Mouse (Mus musculus) spleen, adult 2 months (tissue): Measurements from ENCODE around the gene Yod1. TPM values are rescaled to one million over a fixed set of nuclear protein-coding genes. Genes with fewer than 3 reads are reported as not detected.

Experiments used
- DNase-seq, 2 experiments: peaks; one replicate each; pipeline versions ENCODE4 v3.0.0 to v3.0.0-alpha.2; 2012 to 2021; ENCODE audit warnings: low spot score in 2 of 2, low read depth in 1 of 2
- H3K27ac ChIP-seq: fragments of 200-500 bp; 2 replicates; pipeline ENCODE4 v1.5.1; 2012; ENCODE audit warnings: low read length, inconsistent platforms; ENCODE audit not compliant: insufficient read depth
- H3K27me3 ChIP-seq: fragments of 200-500 bp; 2 replicates; pipeline ENCODE4 v1.6.1; 2012; ENCODE audit warnings: mild to moderate bottlenecking, moderate library complexity, low read length, inconsistent platforms; ENCODE audit not compliant: control insufficient read depth, insufficient read depth
- H3K36me3 ChIP-seq: fragments of 200-500 bp; 2 replicates; pipeline ENCODE4 v1.6.1; 2012; ENCODE audit warnings: mild to moderate bottlenecking, low read length, inconsistent platforms; ENCODE audit not compliant: control insufficient read depth, insufficient read depth
- H3K4me1 ChIP-seq: fragments of 200-500 bp; 2 replicates; pipeline ENCODE4 v1.6.1; 2011; ENCODE audit warnings: inconsistent platforms; ENCODE audit not compliant: control insufficient read depth, insufficient read depth, insufficient read length
- H3K4me3 ChIP-seq: fragments of 200-500 bp; 2 replicates; pipeline ENCODE4 v1.5.1; 2011; ENCODE audit warnings: mild to moderate bottlenecking, inconsistent platforms; ENCODE audit not compliant: insufficient read depth, insufficient read length; ENCODE audit errors: extremely low read depth
- CTCF ChIP-seq: fragments of 200-500 bp; IDR thresholded peaks from 2 replicates; pipeline ENCODE4 v1.5.1; 2011; ENCODE audit warnings: mild to moderate bottlenecking, inconsistent platforms; ENCODE audit not compliant: insufficient read depth, insufficient read length, insufficient replicate concordance; ENCODE audit errors: extremely low read depth
- POLR2A ChIP-seq: fragments of 200-500 bp; IDR thresholded peaks from 2 replicates; pipeline ENCODE4 v1.6.1; 2011; ENCODE audit warnings: low read depth, low read length, inconsistent platforms
- WGBS: fragments of 180-500 bp; shearing (Covaris S2); methylation state at CpG from one replicate; pipeline ENCODE4 v1.1.7; 2018; 5-methylcytosine and 5-hydroxymethylcytosine counted together
- polyA plus RNA-seq: library from polyadenylated mRNA; depleted of rRNA; stranded (reverse); fragments of >200 nt; gene quantifications from 2 replicates; pipeline ENCODE4 v1.2.3, GENCODE M21; 2012; rRNA removed

Gene Yod1
- 1.6 and 2.2 TPM in 2 replicates for polyA plus RNA-seq

DNA sequence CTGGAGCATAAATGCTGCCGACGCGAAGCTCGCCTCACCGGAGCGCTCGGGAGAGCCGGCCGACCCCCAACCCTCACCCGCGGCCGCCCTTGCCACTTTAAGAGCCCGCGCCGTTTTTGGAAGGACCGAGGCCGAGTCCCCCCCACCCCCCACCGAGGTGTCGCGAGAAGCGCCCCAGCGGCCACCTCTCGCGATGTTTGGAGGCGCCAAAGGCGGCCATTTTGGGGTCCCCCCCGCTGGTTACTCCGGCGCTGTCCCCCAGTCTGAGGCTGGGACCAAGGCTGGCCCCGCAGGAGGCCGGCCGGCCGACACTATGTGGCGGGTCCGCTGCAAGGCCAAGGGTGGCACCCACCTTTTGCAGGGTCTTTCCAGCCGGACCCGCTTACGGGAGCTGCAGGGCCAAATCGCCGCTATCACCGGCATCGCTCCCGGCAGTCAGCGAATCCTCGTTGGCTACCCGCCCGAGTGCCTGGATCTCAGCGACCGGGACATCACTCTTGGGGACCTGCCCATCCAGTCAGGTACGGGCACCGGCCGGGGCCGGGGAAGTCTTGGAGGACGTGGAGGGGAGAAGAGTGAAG is at the start of gene Yod1:
Yod1 (plus strand) TSS at position 37 of the 581 bp plus-strand sequence.
- TF ChIP-seq CTCF (no peak), POLR2A (peak; percentile 41)
- H3K4me1 ChIP-seq: peaks cover 3% of the 10 kb centered on the region; the same call in 1 of the 2 replicates
- DNase-seq: peak; percentile 77 to 78
- H3K27ac ChIP-seq: peak within 1 kb of the TSS; percentile 74
- H3K36me3 ChIP-seq: 0 out of 2 replicates have a peak, but pooled peaks cover 3% of the 10 kb centered on the region
- H3K4me3 ChIP-seq: peak within 1 kb of the TSS; percentile 96
- no peaks in the 10 kb centered on the region for H3K27me3 ChIP-seq
- WGBS: 1% methylated on average over 54 of the region's 54 CpGs

DNA sequence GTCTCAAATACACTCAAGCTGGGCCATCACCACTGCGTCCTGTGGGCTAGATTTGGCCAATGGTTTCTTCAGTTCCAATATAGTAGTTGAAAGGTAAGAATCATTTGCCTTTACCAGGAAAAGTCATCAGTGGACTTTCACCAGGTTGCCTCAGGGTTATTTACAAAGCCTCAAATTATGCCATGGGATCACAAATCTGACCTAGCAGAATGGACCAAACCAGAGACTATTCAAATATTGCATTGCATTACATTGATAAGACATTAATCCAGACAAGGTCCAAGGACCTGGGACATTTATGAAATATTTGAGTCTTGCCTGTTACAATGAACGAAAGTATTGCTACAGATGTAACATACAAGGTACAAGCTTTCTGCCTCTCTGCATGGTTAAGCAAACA is 38.6 kb upstream of the Yod1 start:
- Histone ChIP-seq H3K4me1 (no peaks in the 10 kb centered on the region), H3K27ac (no peak overlapping the region), H3K36me3 (no peaks in the 10 kb centered on the region), H3K4me3 (no peak overlapping the region), H3K27me3 (no peaks in the 10 kb centered on the region)
- TF ChIP-seq CTCF (no peak), POLR2A (no peak)
- 91% methylated on average over 2 of the region's 2 CpGs for WGBS
- DNase-seq: no peak

- H3K27ac ChIP-seq: no peak overlapping the region
- 30% methylated on average over 2 of the region's 2 CpGs for WGBS
Observed at GRCm38 (mm10) chr1:130681075-130681474, 36.1 kb upstream of the Yod1 start.

GRCm38 (mm10) chr1:130681656-130682413 is 35.3 kb upstream of the Yod1 start:
- no peaks in the 10 kb centered on the region for H3K36me3 ChIP-seq
- no peaks in the 10 kb centered on the region for H3K4me1 ChIP-seq
- H3K27ac ChIP-seq: no peak overlapping the region
- no peak for TF ChIP-seq CTCF
- TF ChIP-seq POLR2A: no peak
- H3K27me3 ChIP-seq: no peaks in the 10 kb centered on the region
- 87% methylated on average over 6 of the region's 6 CpGs for WGBS
- no peak for DNase-seq
- no peak overlapping the region for H3K4me3 ChIP-seq

More at GRCm38 (mm10) chr1:130681075-130681474, 36.1 kb upstream of the Yod1 start:
- Histone ChIP-seq H3K4me3 (no peak overlapping the region), H3K27me3 (no peaks in the 10 kb centered on the region), H3K36me3 (no peaks in the 10 kb centered on the region), H3K4me1 (no peaks in the 10 kb centered on the region)
- no peak for DNase-seq
- no peak for TF ChIP-seq CTCF
- no peak for TF ChIP-seq POLR2A

DNA sequence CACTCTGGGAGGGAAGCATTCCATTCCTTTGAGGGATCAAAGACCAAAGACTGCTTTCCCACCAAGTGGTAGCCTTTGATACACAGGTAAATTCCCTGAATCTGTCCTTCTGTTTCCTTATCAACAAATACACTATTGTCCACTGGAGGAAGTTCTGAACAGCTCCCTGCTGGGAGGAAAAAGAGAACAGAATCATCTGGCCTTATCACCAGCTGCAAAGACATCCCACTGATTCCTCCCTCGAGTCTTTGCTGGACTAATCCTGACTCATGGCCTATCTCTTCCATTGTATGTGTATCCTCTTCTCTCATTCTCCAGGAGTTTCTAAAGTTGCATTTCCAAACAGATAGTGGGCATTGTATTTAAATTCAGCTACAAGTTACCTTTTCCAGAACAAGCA is 33.2 kb upstream of the Yod1 start:
- Histone ChIP-seq H3K36me3 (no peaks in the 10 kb centered on the region), H3K4me3 (no peak overlapping the region), H3K27ac (no peak overlapping the region), H3K27me3 (no peaks in the 10 kb centered on the region), H3K4me1 (no peaks in the 10 kb centered on the region)
- no peak for DNase-seq
- no peak for TF ChIP-seq CTCF
- TF ChIP-seq POLR2A: no peak
- WGBS: 58% methylated on average over 1 of the region's 1 CpGs

DNA sequence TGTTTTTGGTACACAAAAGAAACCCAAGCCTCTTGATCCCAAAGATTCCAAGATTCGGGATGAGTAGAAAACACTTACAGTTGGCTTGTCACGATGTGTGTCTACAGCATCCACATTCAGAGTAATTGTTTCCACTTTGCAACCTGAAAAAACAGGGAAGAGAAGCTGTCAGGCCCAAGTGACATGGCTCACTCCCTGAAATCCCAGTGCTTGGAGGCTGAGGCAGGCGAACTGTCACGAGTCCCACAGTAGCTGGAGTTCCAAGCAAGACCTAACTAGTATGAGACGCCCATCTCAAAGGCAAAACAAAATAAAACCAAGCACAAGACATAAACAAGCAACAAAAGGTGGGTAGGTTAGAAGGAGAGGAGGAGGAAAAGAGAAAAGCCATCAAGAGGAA is 18.5 kb upstream of the Yod1 start:
- Histone ChIP-seq H3K4me3 (no peak overlapping the region), H3K27ac (no peak overlapping the region), H3K4me1 (no peaks in the 10 kb centered on the region), H3K36me3 (peaks cover 26% of the 10 kb centered on the region), H3K27me3 (no peaks in the 10 kb centered on the region)
- no peak for TF ChIP-seq CTCF
- no peak for TF ChIP-seq POLR2A
- 93% methylated on average over 5 of the region's 5 CpGs for WGBS
- DNase-seq: no peak

DNA sequence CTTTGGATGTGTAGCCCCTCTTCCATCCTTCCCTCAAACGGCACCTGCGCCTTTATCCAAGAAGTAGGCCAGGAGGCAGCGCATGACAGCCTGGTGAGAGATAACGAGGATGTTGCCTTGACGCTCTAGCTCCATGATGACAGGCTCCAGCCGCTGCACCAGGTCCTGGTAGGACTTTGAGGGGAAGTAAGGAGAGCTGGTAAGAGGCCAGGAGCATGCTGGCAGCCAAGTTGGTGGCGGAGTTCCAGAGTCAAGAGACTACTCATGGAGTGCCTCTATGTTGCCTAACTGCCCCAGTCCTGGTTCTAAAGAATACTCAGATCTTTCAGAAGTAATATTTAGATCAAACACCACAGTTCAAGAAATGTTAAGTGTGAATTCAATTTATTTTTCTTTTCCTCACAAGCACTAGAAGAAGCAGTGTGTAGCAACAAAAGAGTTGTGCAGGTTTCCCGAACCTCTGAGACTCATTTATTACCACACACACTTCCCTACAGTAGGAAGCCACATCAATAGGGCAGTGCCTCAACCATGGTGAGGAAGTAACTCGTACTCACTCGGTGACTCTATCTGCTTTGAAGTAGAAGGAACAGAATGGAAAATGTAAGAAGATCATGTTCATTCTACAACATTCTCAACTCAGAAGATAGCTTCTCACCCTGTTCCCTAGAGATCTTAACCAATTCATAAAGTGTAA is 17.0 kb upstream of the Yod1 start:
- 74% methylated on average over 10 of the region's 10 CpGs for WGBS
- Histone ChIP-seq H3K27ac (no peak overlapping the region), H3K4me1 (no peaks in the 10 kb centered on the region), H3K4me3 (no peak overlapping the region), H3K27me3 (no peaks in the 10 kb centered on the region), H3K36me3 (peaks cover 28% of the 10 kb centered on the region)
- DNase-seq: no peak
- no peak for TF ChIP-seq POLR2A
- TF ChIP-seq CTCF: no peak
